Mouse (Mus musculus) bone marrow macrophage, adult 2 months (primary cell): ENCODE measurements around the gene Letm1. TPM values are rescaled to one million over a fixed set of nuclear protein-coding genes. Genes with fewer than 3 reads are reported as not detected.

Source experiments
- H3K27ac ChIP-seq: 2 replicates; pipeline ENCODE4 v1.5.1; 2012; ENCODE audit warnings: low read depth, low read length; ENCODE audit not compliant: insufficient read depth
- H3K4me1 ChIP-seq: 2 replicates; pipeline ENCODE4 v1.6.1; 2012; ENCODE audit warnings: low read length; ENCODE audit not compliant: control insufficient read depth, insufficient read depth
- H3K4me3 ChIP-seq: 2 replicates; pipeline ENCODE4 v1.5.1; 2012; ENCODE audit warnings: mild to moderate bottlenecking, low read length, moderate library complexity; ENCODE audit not compliant: insufficient read depth
- CTCF ChIP-seq: IDR thresholded peaks from 2 replicates; pipeline ENCODE4 v1.5.1; 2012; ENCODE audit warnings: low read depth, mild to moderate bottlenecking, low read length, moderate library complexity
- POLR2A ChIP-seq: IDR thresholded peaks from 2 replicates; pipeline ENCODE4 v1.6.1; 2012; ENCODE audit warnings: mild to moderate bottlenecking, low read depth, low read length, borderline replicate concordance
- polyA plus RNA-seq: library from polyadenylated mRNA; stranded (reverse); fragments of >200 nt; gene quantifications from 2 replicates; pipeline ENCODE4 v1.2.4, GENCODE M21; 2012; ENCODE audit not compliant: missing spikeins, insufficient read depth, insufficient read length

Gene Letm1
- polyA plus RNA-seq, result 23.4 and 26.9 TPM in 2 replicates

DNA sequence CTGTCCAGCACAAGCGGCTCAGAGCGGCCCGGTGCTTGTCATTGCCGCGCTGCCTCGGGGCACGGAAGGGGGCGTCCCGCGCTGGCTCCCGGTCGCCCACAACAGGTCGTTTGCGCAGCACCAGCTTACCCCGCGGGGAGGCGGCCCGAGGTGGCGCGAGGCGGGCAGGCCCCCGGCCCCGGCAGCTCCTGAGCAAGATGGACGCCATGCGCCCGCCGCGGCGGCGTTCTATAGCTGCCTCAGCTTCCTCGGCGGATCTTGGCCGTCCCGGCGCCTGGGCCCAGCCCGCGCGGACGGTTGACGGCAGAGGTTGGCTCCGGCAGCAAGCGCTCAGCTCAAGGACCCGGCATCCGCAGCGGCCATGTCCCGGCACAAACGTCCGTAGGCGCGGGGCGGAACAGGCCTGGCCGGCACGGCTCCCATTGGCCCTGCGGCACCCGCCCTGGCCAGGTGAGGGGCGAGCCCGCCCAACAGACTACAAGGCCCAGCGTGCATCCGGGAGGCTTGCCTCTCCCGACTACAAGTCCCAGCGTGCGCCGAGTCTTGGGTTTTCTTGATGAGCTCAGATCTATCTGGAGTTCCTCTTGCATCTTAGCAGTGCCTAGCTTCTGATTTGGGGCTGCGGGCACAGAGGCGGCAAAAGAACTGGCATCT, at the start of gene Letm1:
Gene Letm1, minus strand, starts transcription at position 473 of the 654 bp plus-strand sequence.
- TF ChIP-seq CTCF, result no peak
- no peak for TF ChIP-seq POLR2A
- peak within 1 kb of the TSS; percentile 78 for H3K4me3 ChIP-seq
- 0 out of 2 replicates have a peak within 1 kb of the TSS, but pooled peaks have one; percentile 5 for H3K27ac ChIP-seq
- peaks cover 14% of the 10 kb centered on the region for H3K4me1 ChIP-seq

DNA sequence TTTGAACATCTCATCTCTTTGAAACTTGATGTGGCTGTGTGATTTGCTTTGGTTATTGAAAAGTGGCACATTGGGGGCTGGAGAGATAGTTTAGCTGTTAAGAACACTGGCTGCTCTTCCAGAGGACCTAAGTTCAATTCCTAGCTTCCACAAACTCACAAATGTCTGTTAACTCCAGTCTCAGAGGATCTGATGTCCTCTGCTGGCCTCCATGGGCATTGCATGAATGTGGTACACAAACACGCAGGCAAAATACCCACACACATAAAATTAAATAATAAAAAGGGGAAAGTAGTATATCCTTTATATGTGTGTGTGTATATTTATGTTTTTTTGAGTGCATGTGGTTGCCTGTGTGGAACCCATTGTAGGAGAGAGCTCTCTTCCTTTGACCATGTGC, 48.2 kb upstream of the Letm1 start:
- TF ChIP-seq CTCF, result no peak
- no peak for TF ChIP-seq POLR2A
- H3K4me3 ChIP-seq, result no peak overlapping the region
- peaks cover 13% of the 10 kb centered on the region for H3K4me1 ChIP-seq
- no peak overlapping the region for H3K27ac ChIP-seq

DNA sequence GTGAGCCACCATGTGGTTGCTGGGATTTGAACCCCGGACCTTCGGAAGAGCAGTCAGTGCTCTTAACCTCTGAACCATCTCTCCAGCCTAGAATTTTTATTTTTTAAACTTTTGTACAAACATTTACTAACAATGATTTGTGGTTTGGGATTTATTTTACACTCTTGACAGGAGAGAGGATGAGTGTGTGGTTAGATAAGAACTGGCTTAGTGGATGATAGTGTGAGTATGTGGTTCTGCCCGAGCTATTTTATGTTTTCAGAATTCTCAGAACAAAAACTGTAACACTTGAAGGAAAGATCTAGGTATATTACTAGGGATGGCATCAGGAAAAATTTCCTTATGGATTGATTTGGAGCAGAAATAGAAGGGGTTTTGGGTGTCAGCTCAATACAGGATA, 47.3 kb upstream of the Letm1 start:
- Histone ChIP-seq H3K4me1 (peaks cover 8% of the 10 kb centered on the region), H3K27ac (no peak overlapping the region)

DNA sequence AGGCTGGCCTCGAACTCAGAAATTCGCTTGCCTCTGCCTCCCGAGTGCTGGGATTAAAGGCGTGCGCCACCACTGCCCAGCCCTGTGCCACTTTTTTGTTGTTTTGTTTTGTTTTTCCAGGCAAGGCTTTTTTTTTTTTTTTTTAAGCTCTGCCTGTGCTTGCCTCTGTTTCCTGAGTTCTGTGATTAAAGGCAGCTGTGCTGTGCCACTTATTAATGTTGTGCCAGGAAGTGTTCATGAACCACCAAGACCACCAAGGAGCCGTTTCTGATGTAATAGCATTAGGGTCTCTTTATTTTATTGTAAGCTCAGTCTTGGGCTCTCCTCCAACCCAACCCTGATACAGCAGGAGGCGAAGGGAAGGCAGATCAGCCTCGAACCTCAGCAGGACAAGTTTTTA, 45.5 kb upstream of the Letm1 start:
- TF ChIP-seq CTCF, result no peak
- no peak for TF ChIP-seq POLR2A
- no peak overlapping the region for H3K27ac ChIP-seq
- peaks cover 4% of the 10 kb centered on the region; the same call in 1 of the 2 replicates for H3K4me1 ChIP-seq
- no peak overlapping the region for H3K4me3 ChIP-seq

More for the DNA sequence above, 47.3 kb upstream of the Letm1 start:
- TF ChIP-seq POLR2A (no peak), CTCF (no peak)
- H3K4me3 ChIP-seq, result no peak overlapping the region

DNA sequence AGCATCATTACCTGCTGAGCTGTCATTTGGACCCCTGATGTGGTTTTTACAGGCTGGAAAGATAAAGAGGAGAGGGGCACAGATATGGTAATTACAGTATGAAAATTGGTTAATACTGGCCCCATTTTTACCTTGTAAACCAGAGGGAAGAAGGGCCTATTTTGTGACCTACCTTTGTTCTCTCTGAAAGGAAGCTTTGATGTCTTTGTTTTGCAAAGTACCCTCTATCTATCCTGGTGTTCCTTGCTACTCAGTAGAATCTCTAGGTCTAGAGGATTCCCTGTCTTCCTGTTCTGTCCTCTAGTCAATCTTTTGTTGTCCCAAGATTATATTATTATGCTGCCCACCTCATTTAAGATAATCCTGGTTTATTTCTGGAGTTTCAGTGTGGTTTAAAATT, 43.4 kb upstream of the Letm1 start:
- Histone ChIP-seq H3K4me3 (no peak overlapping the region), H3K27ac (no peak overlapping the region), H3K4me1 (peaks cover 7% of the 10 kb centered on the region)
- TF ChIP-seq CTCF (no peak), POLR2A (no peak)

DNA sequence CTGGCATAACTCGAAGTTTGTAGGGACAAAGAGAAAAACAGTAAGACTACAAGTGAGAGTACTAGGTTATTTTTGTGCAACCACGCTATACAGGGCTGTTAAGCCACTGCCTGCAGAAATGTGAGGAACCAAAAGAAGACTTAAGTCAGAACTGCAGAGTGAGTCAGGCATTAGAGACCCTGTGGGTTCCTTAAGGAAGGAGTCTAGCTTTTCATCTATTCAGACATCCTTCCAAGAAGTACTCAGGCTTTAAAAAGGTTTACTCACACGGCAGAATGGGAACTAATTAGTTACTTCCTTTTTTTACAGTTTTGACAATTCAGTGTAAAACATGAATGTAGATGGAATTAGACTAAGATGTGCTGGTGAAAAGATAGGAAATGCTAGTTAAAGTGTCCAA, 39.8 kb upstream of the Letm1 start:
- H3K4me1 ChIP-seq, result peaks cover 16% of the 10 kb centered on the region
- 0 out of 2 replicates have a peak overlapping the region, but pooled peaks have one; percentile 27 for H3K27ac ChIP-seq
- TF ChIP-seq POLR2A, result no peak
- no peak for TF ChIP-seq CTCF
- no peak overlapping the region for H3K4me3 ChIP-seq

DNA sequence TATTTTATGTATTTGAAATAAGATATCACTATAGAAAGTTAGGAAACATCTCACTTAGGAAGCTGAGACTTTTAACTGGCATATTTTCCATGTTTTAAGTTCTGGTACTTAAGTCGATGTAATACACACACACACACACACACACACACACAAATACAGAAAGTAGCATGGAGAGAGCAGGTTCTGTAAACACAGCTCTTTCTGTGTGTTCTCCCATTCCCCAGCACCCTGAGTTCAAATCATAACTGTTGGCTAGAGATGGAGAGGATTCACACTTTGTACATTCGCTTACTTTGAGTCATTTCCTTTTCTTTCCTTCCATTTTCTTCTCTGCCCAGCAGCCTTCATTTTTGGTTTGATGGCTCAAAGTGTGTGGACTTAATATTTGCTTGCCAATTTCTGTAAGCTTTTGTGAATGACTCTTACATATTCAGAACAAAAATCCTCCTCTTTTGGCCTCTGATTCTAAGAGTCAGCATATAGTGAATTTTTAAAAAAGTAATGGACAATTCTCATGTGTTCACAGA, 39.3 kb upstream of the Letm1 start:
- TF ChIP-seq POLR2A, result no peak
- TF ChIP-seq CTCF, result no peak
- Histone ChIP-seq H3K4me3 (peak overlapping the region; percentile 50), H3K4me1 (peaks cover 16% of the 10 kb centered on the region), H3K27ac (peak overlapping the region; percentile 32)

DNA sequence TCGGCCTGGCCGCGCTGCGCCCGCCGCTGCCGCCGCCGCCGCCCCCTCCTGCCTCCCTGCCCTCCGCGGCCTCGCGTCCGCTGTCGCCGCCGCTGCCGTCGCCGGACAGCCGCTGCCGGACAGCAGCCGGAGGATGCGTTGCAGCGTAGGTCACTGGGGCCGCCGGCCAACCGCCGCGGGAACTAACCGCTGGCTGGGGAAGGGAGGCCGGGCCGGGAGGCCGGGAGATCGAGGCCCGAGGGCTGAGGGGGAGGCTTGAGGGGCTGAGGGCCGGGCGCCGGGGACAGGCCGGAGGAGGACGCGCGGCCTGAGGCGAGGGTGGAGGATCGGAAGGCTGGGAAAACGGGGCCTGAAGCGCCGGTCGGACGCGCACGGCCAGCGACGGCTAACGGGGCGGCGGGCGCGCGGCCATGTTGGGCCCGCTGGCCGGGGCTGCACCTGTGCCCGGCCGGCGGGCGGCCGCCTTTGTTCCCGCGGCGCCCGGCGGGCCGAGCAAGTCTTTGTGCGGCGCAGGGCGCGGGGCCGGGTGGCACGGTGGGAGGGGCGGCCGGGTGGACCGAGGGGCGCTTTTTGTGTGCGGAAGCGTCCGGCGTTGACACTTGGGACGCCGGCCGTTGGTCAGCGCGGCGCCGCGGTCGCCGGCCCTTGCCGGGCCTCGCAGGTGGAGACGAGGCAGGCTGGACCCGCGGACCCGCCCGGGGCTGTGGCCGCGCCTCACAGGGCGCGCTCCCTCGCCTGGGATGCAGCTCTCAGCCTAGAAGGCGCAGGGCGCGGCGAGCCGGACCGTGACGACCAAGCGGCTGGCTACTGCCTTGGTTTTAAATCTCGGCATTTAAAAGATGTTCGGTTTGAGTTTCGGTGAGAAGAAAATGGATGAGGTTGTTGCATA, 38.4 kb upstream of the Letm1 start:
- Histone ChIP-seq H3K4me3 (peak overlapping the region; percentile 63), H3K4me1 (peaks cover 16% of the 10 kb centered on the region), H3K27ac (peak overlapping the region; percentile 70)
- TF ChIP-seq CTCF (no peak), POLR2A (no peak)

DNA sequence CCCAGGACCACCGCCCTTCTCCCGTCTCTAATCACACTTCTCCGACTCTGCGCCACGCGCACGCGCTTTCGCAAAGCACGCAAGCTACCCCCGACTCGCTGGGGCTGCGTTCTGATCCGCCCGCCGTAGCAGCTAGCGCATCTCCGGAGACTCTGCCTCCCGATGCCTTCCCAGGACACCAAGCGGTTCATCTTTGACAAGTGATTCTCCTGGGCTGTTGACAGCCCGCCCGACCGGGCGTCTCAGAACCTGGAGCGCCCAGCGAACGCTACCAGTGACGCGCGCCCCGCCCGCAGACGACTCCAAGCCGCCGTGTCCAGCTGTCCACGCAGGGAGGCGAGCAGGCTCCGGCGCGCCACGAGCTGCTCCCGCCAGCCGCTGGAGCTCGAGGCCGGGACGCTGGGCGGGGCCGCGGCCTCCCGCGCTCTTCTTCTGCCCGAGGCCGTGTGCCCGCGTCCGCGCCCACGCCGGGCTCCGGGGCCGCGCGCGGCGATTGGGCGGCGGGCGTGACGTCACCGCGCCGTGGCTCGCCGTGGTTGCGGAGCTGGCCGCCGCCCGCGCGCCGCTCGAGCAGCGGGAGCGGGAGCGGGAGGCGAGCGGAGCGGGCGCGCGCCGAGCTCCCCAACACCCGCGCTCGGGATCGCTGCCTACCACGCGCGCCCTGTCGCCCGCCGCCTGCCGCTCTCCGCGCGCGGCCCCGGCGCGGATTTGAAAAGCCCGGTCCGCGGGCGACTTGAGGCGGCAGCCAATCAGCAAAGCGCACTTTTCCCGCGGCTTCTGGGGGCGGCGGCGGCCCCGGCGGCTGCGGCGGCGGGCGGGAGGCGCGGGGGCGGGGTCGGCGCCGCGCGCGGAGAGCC, 37.5 kb upstream of the Letm1 start, which contains the start of gene Nsd2:
Gene Nsd2, plus strand, starts transcription at position 850 of the 857 bp plus-strand sequence.
- Histone ChIP-seq H3K4me1 (peaks cover 16% of the 10 kb centered on the region), H3K4me3 (peak within 1 kb of the TSS; percentile 63), H3K27ac (peak within 1 kb of the TSS; percentile 77)
- TF ChIP-seq CTCF, result no peak
- TF ChIP-seq POLR2A, result no peak
